Comparison of ENCODE assay signal across 9 mouse cellular contexts in genomic region chr16:33859988-33860700, GRCm38 (mm10). TPM values are rescaled to one million over a fixed set of nuclear protein-coding genes. Genes with fewer than 3 reads are reported as not detected.
DNase-seq lines count a peak whose midpoint lies in the region; ATAC-seq and TF ChIP-seq lines count a peak whose summit lies in the region.
"Had no signal": no experiment of that assay in that cellular context is flagged by ENCODE, and none has a peak within 500 bp of the region (broad histone marks: within the 10 kb centered on the region; RNA-seq: fewer than 3 reads in every experiment).

No protein-coding gene starts in this region.

- no peak overlapping the region for H3K4me2 ChIP-seq in lung, embryonic 14.5 days

- TF ChIP-seq CTCF in lung, embryonic 14.5 days (IDR thresholded peaks at IDR 0.05; ENCODE audit: low read depth) = peak; percentile 50

- H3K27me3 ChIP-seq in lung, embryonic 14.5 days (ENCODE audit: insufficient read depth, low read length) = no peaks in the 10 kb centered on the region

- no peaks in the 10 kb centered on the region for H3K9me3 ChIP-seq in lung, embryonic 14.5 days (ENCODE audit: low read depth, low read length)

- no peak overlapping the region for H3K27ac ChIP-seq in lung, embryonic 14.5 days (ENCODE audit: low read depth)

- peak; percentile 92 for ATAC-seq in cerebellum, adult (ENCODE audit: insufficient number of reproducible peaks, low FRiP score, low TSS enrichment)
- ATAC-seq in hematopoietic stem cell, adult 5-6 weeks (replicated peaks in 1 of 2; ENCODE audit: insufficient read depth in 1 of 2, low FRiP score in 2 of 2, low TSS enrichment in 1 of 2, low read depth in 1 of 2, poor library complexity in 2 of 2, severe bottlenecking in 2 of 2) = peak; percentile 65 to 66; a peak in 3 of 4 replicates
- ATAC-seq in lung, embryonic 14.5 days (ENCODE audit: insufficient read depth) = peak; percentile 56; the same call in 1 of the 2 replicates
- no peak for ATAC-seq in monocyte, adult 5-6 weeks (replicated peaks; ENCODE audit: insufficient number of reproducible peaks, low FRiP score, low TSS enrichment, poor library complexity, severe bottlenecking)

- no peak overlapping the region for H3K4me3 ChIP-seq in lung, embryonic 14.5 days (ENCODE audit: low read depth, low read length)
- H3K4me3 ChIP-seq: erythroblast, embryonic 14.5 days had no signal

- DNase-seq in MEL-GATA-1-ER (ENCODE audit: extremely low read depth, low read depth) = peak; percentile 37
- peak; percentile 79 to 87 for DNase-seq in frontal cortex, postnatal 10 days (ENCODE audit: low spot score in 2 of 2)
- peak; percentile 88 to 91 for DNase-seq in layer of hippocampus, adult 8-10 months (ENCODE audit: low spot score in 2 of 2)
- DNase-seq in lung, embryonic 14.5 days = peak; percentile 55
- DNase-seq in right cerebral cortex, postnatal 10 days (ENCODE audit: low spot score in 2 of 2) = peak; percentile 93 to 94

- 48% methylated on average over 14 of the region's 14 CpGs for WGBS in lung, embryonic 14.5 days

- H3K9ac ChIP-seq in lung, embryonic 14.5 days = no peak overlapping the region

- no peaks in the 10 kb centered on the region for H3K4me1 ChIP-seq in lung, embryonic 14.5 days (ENCODE audit: insufficient read depth)

- no peaks in the 10 kb centered on the region for H3K36me3 ChIP-seq in lung, embryonic 14.5 days (ENCODE audit: insufficient read depth)

RNA-seq across cellular contexts. Expression of gene Itgb5, which starts 30.7 kb away (rescaled TPM):
- total RNA-seq in hematopoietic stem cell, adult 5-6 weeks (2017) = 19.9 and 28.9 TPM in 2 replicates
- total RNA-seq in layer of hippocampus, adult 8-10 months (2022) = 100 to 1,000 TPM in 1 of 4 experiments, 10 to 100 TPM in 3; 39.4 to 114 (median 64.9) TPM
- 57.5 and 64.5 TPM in 2 replicates for polyA plus RNA-seq in lung, embryonic 14.5 days (2014; fragmentation: Nextera tagmentation; extraction: Ambion mirVana)
- 77.9 to 109 TPM (median 85.1 TPM) in 3 replicates for total RNA-seq in monocyte, adult 5-6 weeks (2017)

Comparison
In these comparisons a context has a peak if more than half of its experiments do, and no peak if none do; other contexts are left out.
1. DNase-seq: peak in every context shown above with its lines; median percentile 94 in right cerebral cortex, postnatal 10 days; 90 in layer of hippocampus, adult 8-10 months; 83 in frontal cortex, postnatal 10 days; 55 in lung, embryonic 14.5 days; 37 in MEL-GATA-1-ER.